Mouse (Mus musculus) brain, embryonic 14.5 days (tissue): ENCODE measurements around the gene Cspg4. TPM values are rescaled to one million over a fixed set of nuclear protein-coding genes. Genes with fewer than 3 reads are reported as not detected.

Experiments used
- DNase-seq: peaks from one replicate; pipeline ENCODE4 v3.0.0-alpha.2; 2011; ENCODE audit warnings: low read depth
- CTCF ChIP-seq: fragments of 200-500 bp; IDR thresholded peaks from 2 replicates; pipeline ENCODE4 v1.5.1; 2012; ENCODE audit warnings: inconsistent platforms, mild to moderate bottlenecking, moderate library complexity, borderline replicate concordance; ENCODE audit not compliant: insufficient read depth, insufficient read length; ENCODE audit errors: extremely low read depth
- POLR2A ChIP-seq: fragments of 200-500 bp; IDR thresholded peaks from 2 replicates; pipeline ENCODE4 v1.6.1; 2012; ENCODE audit warnings: mild to moderate bottlenecking, inconsistent platforms, borderline replicate concordance; ENCODE audit not compliant: poor library complexity, insufficient read depth, insufficient read length, severe bottlenecking; ENCODE audit errors: extremely low read depth
- polyA plus RNA-seq: library from polyadenylated mRNA; depleted of rRNA; stranded (reverse); fragments of >200 nt; gene quantifications from 2 replicates; pipeline ENCODE4 v1.2.3, GENCODE M21; 2012

The Cspg4 gene
- polyA plus RNA-seq, 1 experiment: 8.2 TPM

DNA sequence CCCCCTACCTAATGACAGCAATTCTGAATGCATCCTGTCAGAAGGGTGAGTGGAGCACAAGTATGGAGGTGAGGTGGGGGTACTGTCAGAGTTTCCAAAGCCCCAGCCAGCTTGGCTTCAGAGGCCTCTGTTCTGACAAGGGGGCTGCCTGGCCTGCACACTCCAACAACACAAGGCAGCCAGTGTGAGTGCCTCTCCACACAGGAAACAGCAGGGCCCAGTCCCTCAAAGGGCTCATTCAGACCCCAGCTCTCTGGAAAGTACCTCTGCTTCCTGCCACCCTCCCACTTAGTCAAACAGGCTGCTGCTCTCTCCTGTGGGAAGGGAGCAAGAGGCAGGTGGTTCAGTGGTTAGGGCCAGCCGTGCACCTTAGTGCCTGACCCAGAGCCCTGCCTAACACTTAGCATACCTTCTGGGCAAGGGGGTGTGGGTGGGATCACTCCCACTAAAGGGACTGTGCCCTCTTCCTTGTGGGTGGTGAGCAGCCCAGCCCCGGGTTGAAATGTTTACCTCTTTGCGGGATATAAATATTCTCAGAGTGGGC lies 16.8 kb downstream of the Cspg4 start:
- TF ChIP-seq CTCF (no peak), POLR2A (no peak)
- no peak for DNase-seq

DNA sequence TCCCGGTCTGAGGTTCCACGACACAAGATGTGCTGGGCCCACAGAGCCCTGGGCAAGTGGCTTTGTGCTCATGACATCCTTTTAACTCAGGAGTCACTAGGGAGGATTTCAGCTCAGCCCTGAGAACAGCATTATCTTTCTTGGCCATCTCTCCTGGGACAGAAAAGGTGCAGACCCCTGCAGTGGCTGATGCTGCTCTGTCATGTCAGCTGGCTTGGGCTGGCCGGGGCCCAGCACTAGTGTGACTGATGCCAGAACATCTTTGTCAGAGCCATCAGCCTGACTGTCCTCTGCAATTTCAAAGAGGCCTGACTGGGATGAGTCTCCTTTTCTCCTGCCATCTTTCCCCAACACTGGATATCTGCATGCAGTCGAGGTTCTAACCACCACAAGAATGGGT lies 17.4 kb downstream of the Cspg4 start:
- no peak for DNase-seq
- no peak for TF ChIP-seq CTCF
- TF ChIP-seq POLR2A: no peak

DNA sequence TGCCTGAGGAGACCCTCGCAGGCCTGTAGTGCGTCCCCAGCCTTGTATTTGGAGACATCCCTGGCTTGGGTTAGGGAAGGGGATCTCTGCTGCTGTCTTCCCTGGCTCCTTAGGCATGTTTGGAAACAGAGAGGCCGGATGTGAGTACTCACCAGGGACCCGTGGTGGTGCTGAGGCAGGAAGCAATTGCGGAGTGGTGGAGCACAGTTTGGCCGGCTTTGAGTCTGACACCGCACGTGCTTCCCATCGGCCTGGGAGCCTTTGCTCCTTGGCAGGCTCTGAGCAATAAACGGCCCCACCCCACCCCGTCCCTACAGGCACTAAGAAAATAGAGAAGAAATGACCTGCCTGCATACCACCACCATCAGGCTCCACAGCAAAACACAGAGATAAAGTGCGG lies 18.0 kb downstream of the Cspg4 start:
- no peak for DNase-seq
- no peak for TF ChIP-seq POLR2A
- no peak for TF ChIP-seq CTCF

DNA sequence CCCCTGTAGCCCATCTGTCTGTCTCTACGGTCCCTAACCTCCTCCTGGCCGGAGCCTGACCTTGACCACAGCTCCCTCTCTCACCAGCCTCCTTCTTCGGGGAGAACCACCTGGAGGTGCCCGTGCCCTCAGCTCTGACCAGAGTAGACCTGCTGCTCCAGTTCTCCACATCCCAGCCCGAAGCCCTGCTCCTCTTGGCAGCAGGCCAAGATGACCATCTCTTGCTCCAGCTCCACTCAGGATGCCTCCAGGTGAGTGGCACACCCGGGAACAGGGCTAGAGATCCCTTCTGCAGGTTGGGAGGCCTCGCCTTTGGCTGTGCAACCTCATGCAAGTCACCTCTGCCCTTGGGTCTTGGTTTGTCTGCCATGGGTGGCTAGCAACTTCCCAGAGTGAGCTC lies 18.6 kb downstream of the Cspg4 start:
- TF ChIP-seq POLR2A: no peak
- TF ChIP-seq CTCF: no peak

DNA sequence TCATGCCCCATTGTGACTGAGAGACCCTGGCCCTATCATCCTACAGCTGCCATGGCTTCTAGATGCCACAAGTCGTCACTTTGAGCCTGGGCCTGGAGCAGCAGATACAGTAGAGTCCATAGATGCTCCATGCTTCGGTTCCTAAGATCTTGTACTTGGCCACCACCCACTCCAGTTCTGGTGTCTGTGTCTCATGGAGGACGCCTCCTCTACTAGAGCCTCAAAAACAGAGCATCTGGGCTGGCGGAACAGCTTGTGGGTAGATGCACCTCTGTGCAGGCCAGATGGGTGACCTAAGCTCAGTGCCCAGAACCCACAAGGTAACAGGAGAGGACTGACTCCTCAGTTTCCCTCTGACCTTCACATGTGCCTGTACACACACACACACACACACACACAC lies 19.5 kb downstream of the Cspg4 start:
- no peak for TF ChIP-seq CTCF
- TF ChIP-seq POLR2A: no peak
- no peak for DNase-seq

More for the DNA sequence above, 18.6 kb downstream of the Cspg4 start:
- DNase-seq: no peak

DNA sequence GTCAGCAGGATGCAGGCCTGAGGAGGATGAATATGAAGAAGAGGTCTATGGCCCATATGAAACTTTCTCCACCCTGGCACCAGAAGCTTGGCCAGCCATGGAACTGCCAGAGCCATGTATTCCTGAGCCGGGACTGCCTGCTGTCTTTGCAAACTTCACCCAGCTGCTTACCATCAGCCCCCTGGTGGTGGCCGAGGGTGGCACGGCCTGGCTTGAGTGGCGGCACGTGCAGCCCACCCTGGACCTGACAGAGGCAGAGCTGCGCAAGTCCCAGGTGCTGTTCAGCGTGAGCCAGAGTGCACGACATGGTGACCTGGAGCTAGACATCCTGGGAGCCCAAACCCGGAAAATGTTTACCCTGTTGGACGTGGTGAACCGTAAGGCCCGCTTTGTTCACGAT lies 21.3 kb downstream of the Cspg4 start:
- no peak for DNase-seq

DNA sequence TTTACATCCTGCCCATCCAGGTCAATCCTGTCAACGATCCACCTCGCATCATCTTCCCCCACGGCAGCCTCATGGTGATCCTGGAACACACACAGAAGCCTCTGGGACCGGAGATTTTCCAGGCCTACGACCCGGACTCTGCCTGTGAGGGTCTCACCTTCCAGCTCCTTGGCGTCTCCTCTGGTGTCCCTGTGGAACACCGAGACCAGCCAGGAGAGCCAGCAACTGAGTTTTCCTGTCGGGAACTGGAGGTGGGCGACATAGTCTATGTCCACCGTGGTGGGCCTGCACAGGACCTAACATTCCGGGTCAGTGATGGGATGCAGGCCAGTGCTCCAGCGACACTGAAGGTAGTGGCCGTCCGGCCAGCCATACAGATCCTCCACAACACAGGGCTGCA lies 21.8 kb downstream of the Cspg4 start:
- DNase-seq: no peak
- TF ChIP-seq POLR2A (no peak), CTCF (no peak)

More for the DNA sequence above, 21.3 kb downstream of the Cspg4 start:
- no peak for TF ChIP-seq POLR2A
- TF ChIP-seq CTCF: peak; percentile 60; the same call in 1 of the 2 replicates

DNA sequence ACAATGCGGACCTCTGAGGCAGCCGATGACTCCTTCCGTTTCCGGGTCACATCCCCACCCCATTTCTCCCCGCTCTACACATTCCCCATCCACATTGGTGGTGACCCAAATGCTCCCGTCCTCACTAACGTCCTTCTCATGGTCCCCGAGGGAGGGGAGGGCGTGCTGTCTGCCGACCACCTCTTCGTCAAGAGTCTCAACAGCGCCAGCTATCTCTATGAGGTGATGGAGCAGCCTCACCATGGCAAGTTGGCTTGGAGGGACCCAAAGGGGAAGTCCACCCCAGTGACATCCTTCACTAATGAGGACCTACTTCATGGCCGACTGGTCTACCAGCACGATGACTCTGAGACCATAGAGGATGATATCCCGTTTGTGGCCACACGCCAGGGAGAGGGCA lies 22.7 kb downstream of the Cspg4 start:
- no peak for DNase-seq
- TF ChIP-seq POLR2A: no peak
- no peak for TF ChIP-seq CTCF

DNA sequence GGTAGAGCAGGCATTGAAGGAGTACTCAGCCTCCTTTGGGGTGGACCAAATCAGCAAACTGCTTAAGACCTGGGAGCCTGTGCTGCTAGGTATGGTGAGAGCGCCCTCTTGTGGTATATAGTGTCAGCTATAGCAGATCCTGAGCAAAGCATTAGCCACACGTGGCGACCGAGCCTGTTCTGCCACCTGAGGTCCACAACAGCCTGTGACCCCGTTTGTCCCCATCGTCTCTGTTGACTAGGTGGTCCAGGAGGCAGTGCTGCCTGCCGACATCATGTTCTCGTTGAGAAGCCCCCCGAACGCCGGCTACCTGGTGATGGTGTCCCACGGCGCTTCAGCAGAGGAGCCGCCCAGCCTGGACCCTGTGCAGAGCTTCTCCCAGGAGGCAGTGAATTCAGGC lies 25.0 kb downstream of the Cspg4 start:
- DNase-seq: peak; percentile 92
- TF ChIP-seq CTCF (peak; percentile 89), POLR2A (no peak)

DNA sequence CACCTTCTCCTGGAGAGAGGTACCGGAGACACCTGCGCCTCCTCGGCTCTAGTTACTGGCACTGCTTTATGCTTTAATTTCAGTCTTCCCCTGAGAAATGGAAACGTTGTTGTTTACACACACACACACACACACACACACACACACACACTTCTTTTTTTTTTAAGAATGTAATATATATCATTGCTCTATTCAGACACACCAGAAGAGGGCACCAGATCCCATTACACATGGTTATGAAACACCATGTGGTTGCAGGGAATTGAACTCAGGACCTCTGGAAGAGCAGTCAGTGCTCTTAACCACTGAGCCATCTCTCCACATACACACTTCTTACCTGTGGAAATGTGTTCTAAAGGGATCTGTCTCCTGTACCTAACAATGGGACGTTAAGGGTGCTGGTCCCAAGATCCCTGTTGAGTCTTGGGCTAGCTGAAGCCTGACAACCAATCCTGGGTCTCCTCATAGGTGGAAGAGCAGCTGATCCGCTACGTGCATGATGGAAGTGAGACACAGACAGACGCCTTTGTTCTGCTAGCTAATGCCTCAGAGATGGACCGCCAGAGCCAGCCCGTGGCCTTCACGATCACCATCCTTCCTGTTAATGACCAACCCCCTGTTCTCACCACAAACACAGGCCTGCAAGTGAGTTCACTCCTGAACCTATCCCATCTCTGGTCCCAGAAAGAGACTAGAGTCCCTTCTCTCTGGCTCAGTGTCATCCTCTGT lies 25.9 kb downstream of the Cspg4 start:
- no peak for DNase-seq

DNA sequence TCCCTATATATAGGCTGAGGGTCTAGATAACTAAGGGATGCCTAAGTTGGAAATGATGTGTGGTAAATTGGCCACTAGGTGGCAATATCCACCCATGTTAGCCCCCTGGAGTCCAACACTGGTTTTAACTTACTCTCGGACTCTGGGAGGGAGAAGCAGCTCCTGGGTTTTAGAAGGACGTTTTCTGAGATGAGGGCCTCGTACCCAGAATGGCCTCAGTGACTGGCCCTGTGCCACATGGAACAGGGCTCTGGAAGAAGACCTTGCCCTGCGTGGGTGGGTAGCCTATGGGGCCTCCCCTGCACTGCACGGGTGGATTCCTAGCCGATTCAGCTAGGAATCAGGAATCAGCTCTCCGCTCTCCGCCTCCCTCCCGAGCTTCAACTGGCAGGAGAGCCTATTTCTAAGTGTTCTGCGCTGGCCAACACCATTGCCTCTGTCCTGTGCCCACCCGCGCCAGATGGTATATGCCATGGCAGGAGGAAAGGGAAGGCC lies 26.7 kb downstream of the Cspg4 start:
- peak; percentile 91 for DNase-seq
- TF ChIP-seq CTCF: peak; percentile 86
- no peak for TF ChIP-seq POLR2A

More for the DNA sequence above, 25.9 kb downstream of the Cspg4 start:
- TF ChIP-seq POLR2A (no peak), CTCF (no peak)

DNA sequence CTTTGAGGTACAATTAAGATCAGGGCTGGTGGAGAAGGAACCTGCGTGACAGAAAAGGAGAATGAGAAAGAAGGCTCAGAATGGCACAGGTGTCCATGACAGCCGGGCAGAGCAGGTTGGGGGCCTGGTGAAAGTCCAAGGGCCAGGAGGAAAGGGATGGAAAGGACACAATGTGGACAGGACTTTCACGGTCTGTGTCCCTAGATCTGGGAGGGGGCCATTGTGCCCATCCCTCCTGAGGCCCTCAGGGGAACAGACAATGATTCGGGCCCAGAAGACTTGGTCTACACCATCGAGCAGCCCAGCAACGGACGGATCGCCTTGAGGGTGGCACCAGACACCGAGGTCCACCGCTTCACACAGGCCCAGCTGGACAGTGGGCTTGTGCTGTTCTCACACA lies 27.3 kb downstream of the Cspg4 start:
- no peak for DNase-seq
- TF ChIP-seq CTCF (no peak), POLR2A (no peak)

DNA sequence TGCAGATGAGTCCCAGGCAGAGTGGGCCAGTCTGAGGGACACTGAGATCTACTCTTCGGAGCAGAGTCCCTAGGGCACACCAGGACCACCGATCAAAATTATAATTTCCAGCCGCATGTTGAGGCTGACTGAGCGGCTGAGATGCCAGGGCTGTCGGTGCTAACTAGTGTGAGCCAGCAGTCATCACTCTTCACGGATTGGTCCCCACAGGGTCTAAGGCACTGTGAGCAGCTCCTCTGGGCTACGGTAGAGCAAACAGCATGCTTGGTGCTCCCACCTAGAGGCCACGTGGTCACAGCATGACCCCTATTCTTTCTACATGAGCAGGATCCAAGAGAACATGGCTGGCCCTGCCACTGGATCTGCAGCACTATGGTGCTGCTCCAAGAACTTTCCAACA lies 28.5 kb downstream of the Cspg4 start:
- DNase-seq: no peak
- TF ChIP-seq POLR2A: no peak

DNA sequence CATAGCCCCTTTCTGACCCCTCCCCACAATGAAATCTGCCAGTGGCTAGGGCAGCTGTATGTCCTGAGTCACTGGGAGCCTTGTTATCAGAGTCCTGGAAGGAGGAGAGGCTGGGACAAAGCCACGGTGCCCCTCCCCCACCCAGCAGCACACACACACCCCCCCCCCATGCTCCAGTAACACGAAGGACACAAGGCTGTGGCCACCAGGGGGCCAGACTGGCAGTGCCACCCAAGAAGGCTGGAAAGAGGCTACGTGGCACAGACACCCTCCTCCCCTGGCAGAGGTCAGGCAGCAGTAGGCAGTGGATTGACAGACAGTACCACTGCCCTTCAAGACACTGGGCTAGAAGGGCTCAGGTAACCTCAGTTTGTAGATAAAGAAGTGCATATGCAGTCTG lies 29.2 kb downstream of the Cspg4 start:
- DNase-seq: peak; percentile 61
- peak; percentile 42; the same call in 1 of the 2 replicates for TF ChIP-seq CTCF
- TF ChIP-seq POLR2A: no peak
